Mouse (Mus musculus) liver, embryonic 14.5 days (tissue): ENCODE results near the gene Ing2. TPM values are rescaled to one million over a fixed set of nuclear protein-coding genes. Genes with fewer than 3 reads are reported as not detected.

Experiments used
- ATAC-seq: fragments of 200-750 bp; cut with Nextera tagmentation; 2 replicates; pipeline ENCODE4 v1.8.0; 2017; ENCODE audit warnings: moderate number of reproducible peaks, mild to moderate bottlenecking, moderate library complexity; ENCODE audit not compliant: insufficient read depth
- DNase-seq, 3 experiments: peaks; one replicate each; pipeline ENCODE4 v3.0.0-alpha.2; 2012 to 2013; ENCODE audit warnings: low read depth in 3 of 3, low spot score in 3 of 3
- H3K27ac ChIP-seq: fragments of 300-500 bp; sonication (generic); 2 replicates; pipeline ENCODE4 v1.5.1; 2014; ENCODE audit warnings: moderate library complexity, mild to moderate bottlenecking, control low read depth, inconsistent platforms
- H3K27me3 ChIP-seq: fragments of 300-500 bp; sonication (generic); 2 replicates; pipeline ENCODE4 v1.6.1; 2014; ENCODE audit warnings: mild to moderate bottlenecking, low read length, moderate library complexity; ENCODE audit not compliant: control insufficient read depth, insufficient read depth
- H3K36me3 ChIP-seq: fragments of 300-500 bp; sonication (generic); replicated peaks from 2 replicates; pipeline ENCODE4 v1.6.1; 2014; ENCODE audit warnings: low read depth; ENCODE audit not compliant: control insufficient read depth, insufficient read depth
- H3K4me1 ChIP-seq, 2 experiments: fragments of 200-500 bp in 1 of 2; fragments of 300-500 bp in 1 of 2; sonication (generic) in 1 of 2; replicated peaks; 2 replicates each; pipeline ENCODE4 v1.6.1; 2012 to 2014; ENCODE audit warnings: antibody characterized with exemption in 1 of 2, inconsistent platforms in 1 of 2, low read length in 1 of 2; ENCODE audit not compliant: control insufficient read depth in 2 of 2, insufficient read depth in 2 of 2
- H3K4me2 ChIP-seq: fragments of 300-500 bp; sonication (generic); 2 replicates; pipeline ENCODE4 v1.6.1; 2014; ENCODE audit warnings: low read depth, mild to moderate bottlenecking, control low read depth, moderate library complexity
- H3K4me3 ChIP-seq, 2 experiments: fragments of 200-500 bp in 1 of 2; fragments of 300-500 bp in 1 of 2; sonication (generic) in 1 of 2; 2 replicates each; pipeline ENCODE4 v1.5.1; 2012 to 2014; ENCODE audit warnings: low read depth in 2 of 2, low read length in 2 of 2, mild to moderate bottlenecking in 2 of 2, control low read depth in 1 of 2, inconsistent platforms in 1 of 2, moderate library complexity in 1 of 2; ENCODE audit not compliant: insufficient read depth in 1 of 2
- H3K9ac ChIP-seq: fragments of 300-500 bp; sonication (generic); replicated peaks from 2 replicates; pipeline ENCODE4 v1.6.1; 2014; ENCODE audit warnings: mild to moderate bottlenecking, control low read depth, moderate library complexity
- H3K9me3 ChIP-seq: fragments of 300-500 bp; sonication (generic); 2 replicates; pipeline ENCODE4 v1.6.1; 2016; ENCODE audit warnings: low read length, mixed read lengths; ENCODE audit not compliant: control insufficient read depth
- CTCF ChIP-seq: IDR thresholded peaks from 2 replicates; pipeline ENCODE4 v1.5.1; 2016; ENCODE audit warnings: antibody characterized with exemption, low read depth, control low read depth
- EP300 ChIP-seq: IDR thresholded peaks from 2 replicates; pipeline ENCODE4 v1.6.1; 2016; ENCODE audit warnings: antibody characterized with exemption, low read depth
- WGBS: fragments of 180-500 bp; shearing (Covaris S2); extraction: QIAGEN DNeasy Blood & Tissue Kit; methylation state at CpG from one replicate; pipeline ENCODE4 v1.1.7; 2014; ENCODE audit not compliant: insufficient replicate concordance; 5-methylcytosine and 5-hydroxymethylcytosine counted together
- polyA plus RNA-seq, 2 experiments: library from polyadenylated mRNA; depleted of rRNA in 1 of 2; stranded (reverse) in 1 of 2; unstranded in 1 of 2; fragments of >200 nt; fragmentation: Nextera tagmentation in 1 of 2; extraction: Ambion mirVana in 1 of 2; gene quantifications; 2 replicates each; pipeline versions ENCODE4 v1.2.1 to v1.2.3; 2012 to 2014

Gene Ing2
- polyA plus RNA-seq, 2 experiments = 8.9 to 14.1 TPM

- Histone ChIP-seq H3K4me1 (peaks cover 0 to 3% of the 10 kb centered on the region in 2 experiments; a peak in 1 of 4 replicates), H3K9me3 (no peaks in the 10 kb centered on the region), H3K36me3 (no peaks in the 10 kb centered on the region), H3K9ac (no peak overlapping the region), H3K4me2 (no peak overlapping the region), H3K27ac (no peak overlapping the region), H3K27me3 (no peaks in the 10 kb centered on the region), H3K4me3 (no peak overlapping the region)
- ATAC-seq (no peak), DNase-seq (no peak)
- 62% methylated on average over 5 of the region's 5 CpGs for WGBS
- TF ChIP-seq CTCF (no peak), EP300 (no peak)
Observed at GRCm38 (mm10) chr8:47695431-47696105, 20.2 kb upstream of the Ing2 start.

GRCm38 (mm10) chr8:47693119-47693518 lies 17.8 kb upstream of the Ing2 start:
- no peak for TF ChIP-seq EP300
- TF ChIP-seq CTCF = peak; percentile 84
- DNase-seq (peak in 2 of 3 experiments; percentile 52 to 53), ATAC-seq (no peak)
- Histone ChIP-seq H3K27ac (no peak overlapping the region), H3K9me3 (no peaks in the 10 kb centered on the region), H3K4me3 (no peak overlapping the region), H3K36me3 (no peaks in the 10 kb centered on the region), H3K9ac (no peak overlapping the region), H3K4me1 (peaks cover 0 to 6% of the 10 kb centered on the region in 2 experiments; a peak in 3 of 4 replicates), H3K4me2 (no peak overlapping the region), H3K27me3 (no peaks in the 10 kb centered on the region)
- WGBS = 13% methylated on average over 2 of the region's 2 CpGs

- H3K36me3 ChIP-seq = no peaks in the 10 kb centered on the region
- H3K4me3 ChIP-seq = no peak overlapping the region
- H3K9me3 ChIP-seq = no peaks in the 10 kb centered on the region
- peaks cover 0 to 6% of the 10 kb centered on the region in 2 experiments; a peak in 3 of 4 replicates for H3K4me1 ChIP-seq
- TF ChIP-seq CTCF (no peak), EP300 (no peak)
- no peaks in the 10 kb centered on the region for H3K27me3 ChIP-seq
- ATAC-seq (no peak), DNase-seq (no peak)
- H3K27ac ChIP-seq = no peak overlapping the region
- WGBS = 75% methylated on average over 9 of the region's 10 CpGs
- no peak overlapping the region for H3K9ac ChIP-seq
- H3K4me2 ChIP-seq = no peak overlapping the region
Observed at GRCm38 (mm10) chr8:47691831-47692230, 16.5 kb upstream of the Ing2 start.

- Histone ChIP-seq H3K4me2 (peak overlapping the region; percentile 62; the same call in 1 of the 2 replicates), H3K9ac (no peak overlapping the region), H3K27me3 (no peaks in the 10 kb centered on the region), H3K4me1 (peaks cover 0 to 6% of the 10 kb centered on the region in 2 experiments; a peak in 3 of 4 replicates), H3K9me3 (no peaks in the 10 kb centered on the region), H3K4me3 (no peak overlapping the region; a peak in 1 of 4 replicates), H3K36me3 (no peaks in the 10 kb centered on the region), H3K27ac (no peak overlapping the region)
- TF ChIP-seq EP300 = no peak
- no peak for TF ChIP-seq CTCF
- ATAC-seq = no peak
- no peak for DNase-seq
- 58% methylated on average over 7 of the region's 7 CpGs for WGBS
Observed at GRCm38 (mm10) chr8:47691303-47691702, 15.9 kb upstream of the Ing2 start.

- peak overlapping the region; percentile 62 for H3K4me2 ChIP-seq
- no peaks in the 10 kb centered on the region for H3K36me3 ChIP-seq
- no peaks in the 10 kb centered on the region for H3K27me3 ChIP-seq
- DNase-seq = no peak
- H3K9ac ChIP-seq = peak overlapping the region; percentile 35
- H3K27ac ChIP-seq = no peak overlapping the region
- no peak for TF ChIP-seq CTCF
- TF ChIP-seq EP300 = no peak
- no peak for ATAC-seq
- H3K4me3 ChIP-seq = peak overlapping the region; percentile 31 to 49
- 8% methylated on average over 16 of the region's 16 CpGs for WGBS
- no peaks in the 10 kb centered on the region for H3K9me3 ChIP-seq
- peaks cover 0 to 6% of the 10 kb centered on the region in 2 experiments; a peak in 3 of 4 replicates for H3K4me1 ChIP-seq
Observed at GRCm38 (mm10) chr8:47690674-47691078, 15.3 kb upstream of the Ing2 start.
